Mouse (Mus musculus): ENCODE results near the gene Lrrk1.

DNA sequence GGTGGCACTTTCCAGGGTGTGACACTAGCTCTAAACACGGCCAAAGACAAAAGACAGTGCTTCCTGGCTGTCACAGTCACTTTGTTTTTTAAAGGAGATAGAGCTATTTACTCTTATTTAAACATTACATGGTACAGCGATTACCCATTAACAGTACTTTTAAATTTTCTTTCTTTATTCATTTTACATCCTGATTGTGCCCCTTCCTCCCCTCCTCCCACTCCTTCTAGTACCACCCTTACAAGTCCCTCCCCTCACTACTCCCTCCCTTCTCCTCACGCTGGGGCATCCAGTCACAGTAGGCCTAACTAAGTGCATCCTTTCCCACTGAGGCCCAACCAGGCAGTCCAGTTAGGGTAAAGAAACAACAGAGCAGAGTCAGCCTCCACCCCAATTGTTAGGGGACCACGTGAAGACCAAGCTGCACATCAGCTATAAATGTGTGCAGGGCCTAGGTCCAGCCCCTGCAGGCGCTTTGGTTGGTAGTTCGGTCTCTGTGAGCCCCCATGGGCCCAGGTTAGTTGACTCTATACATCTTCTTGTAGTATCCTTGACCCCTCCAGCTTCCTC lies 154.1 kb downstream of the Lrrk1 start:
- no peak for TF ChIP-seq POLR2A (IDR thresholded peaks at IDR 0.05; ENCODE audit: insufficient read depth, low read depth, low read length)
- TF ChIP-seq CTCF (IDR thresholded peaks at IDR 0.05; ENCODE audit: insufficient read depth, low read depth, low read length), result no peak
